In the genomic region with DNA sequence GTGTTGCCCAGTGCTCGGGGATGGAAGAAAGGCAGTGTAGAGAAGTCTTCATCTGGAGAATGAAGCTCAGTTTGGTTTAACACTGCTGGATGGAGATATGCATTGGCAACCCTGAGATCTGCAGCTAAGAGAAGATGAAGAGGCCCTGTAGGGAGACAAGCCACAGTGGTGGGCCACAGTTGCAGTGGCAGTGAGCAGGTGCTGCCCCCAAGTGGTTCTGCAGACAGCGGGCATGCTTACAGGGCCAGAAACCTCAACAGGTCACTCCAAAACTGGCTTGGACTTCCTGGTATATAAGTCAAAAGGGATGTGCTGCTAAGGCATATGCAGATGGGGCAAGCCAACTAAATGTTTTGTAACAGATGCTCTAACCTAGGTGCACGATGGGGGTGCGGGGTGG, we compare ENCODE assay signal across 9 mouse cellular contexts. TPM values are rescaled to one million over a fixed set of nuclear protein-coding genes. Genes with fewer than 3 reads are reported as not detected.
DNase-seq lines count a peak whose midpoint lies in the region; ATAC-seq and TF ChIP-seq lines count a peak whose summit lies in the region.
"Had no signal": no experiment of that assay in that cellular context is flagged by ENCODE, and none has a peak within 500 bp of the region (broad histone marks: within the 10 kb centered on the region; RNA-seq: fewer than 3 reads in every experiment).

No protein-coding gene starts in this region.

- H3K36me3 ChIP-seq in heart, embryonic 11.5 days (ENCODE audit: control insufficient read depth, insufficient read depth, low read length) = no peaks in the 10 kb centered on the region
- H3K36me3 ChIP-seq in kidney, embryonic 15.5 days = no peaks in the 10 kb centered on the region

- CTCF ChIA-PET in Patski (lab: Charles Lee) = interaction anchor here (0.7 to 2.0 kb wide), 8 partner anchors 19 to 544 kb away, joined by 3 to 4 read pairs (median 3); no protein-coding TSS in a partner anchor

- DNase-seq in CD4-positive helper T cell, adult 2 months (ENCODE audit: low read depth, low spot score) = peak; percentile 24
- no peak for DNase-seq in Patski (ENCODE audit: low read depth, low spot score)
- DNase-seq in embryo, embryonic 10.5 days (ENCODE audit: low spot score) = peak; percentile 66
- DNase-seq in right cerebral cortex, postnatal 4 days = peak; percentile 49

- TF ChIP-seq CTCF in Patski (IDR thresholded peaks at IDR 0.05) = peak; percentile 96

- no peak overlapping the region for H3K4me3 ChIP-seq in heart, embryonic 11.5 days (ENCODE audit: low read depth, low read length)
- H3K4me3 ChIP-seq in kidney, embryonic 15.5 days (replicated peaks) = no peak overlapping the region

- H3K27me3 ChIP-seq in Patski = no peaks in the 10 kb centered on the region
- no peaks in the 10 kb centered on the region for H3K27me3 ChIP-seq in heart, embryonic 11.5 days (ENCODE audit: control insufficient read depth, insufficient read depth, low read length)
- no peaks in the 10 kb centered on the region for H3K27me3 ChIP-seq in kidney, embryonic 15.5 days

- POLR2A ChIA-PET in Patski (lab: Charles Lee) = no interaction called here

- H3K27ac ChIP-seq in heart, embryonic 11.5 days (ENCODE audit: low read depth, low read length) = no peak overlapping the region
- no peak overlapping the region for H3K27ac ChIP-seq in kidney, embryonic 15.5 days
- H3K27ac ChIP-seq: macrophage had no signal

- WGBS in heart, embryonic 11.5 days (ENCODE audit: insufficient replicate concordance) = 52% methylated on average over 4 of the region's 4 CpGs
- 53% methylated on average over 4 of the region's 4 CpGs for WGBS in kidney, embryonic 15.5 days

- ATAC-seq in Patski = peak; percentile 57
- 0 out of 2 replicates have a peak, but pooled peaks have one; percentile 72 for ATAC-seq in heart, embryonic 11.5 days (replicated peaks; ENCODE audit: insufficient number of reproducible peaks, low FRiP score, low TSS enrichment)
- ATAC-seq in kidney, embryonic 15.5 days (replicated peaks; ENCODE audit: low FRiP score) = 0 out of 2 replicates have a peak, but pooled peaks have one; percentile 74
- ATAC-seq in megakaryocyte, adult 5-6 weeks (ENCODE audit: poor library complexity, severe bottlenecking) = peak; percentile 53; the same call in 1 of the 2 replicates
- no peak for ATAC-seq in monocyte, adult 5-6 weeks (replicated peaks; ENCODE audit: insufficient number of reproducible peaks, low FRiP score, low TSS enrichment, poor library complexity, severe bottlenecking)

- H3K9ac ChIP-seq in heart, embryonic 11.5 days (ENCODE audit: low read depth, low read length) = no peak overlapping the region
- H3K9ac ChIP-seq in kidney, embryonic 15.5 days = no peak overlapping the region

- no peaks in the 10 kb centered on the region for H3K4me1 ChIP-seq in heart, embryonic 11.5 days (ENCODE audit: control insufficient read depth, insufficient read depth, low read length)
- no peaks in the 10 kb centered on the region for H3K4me1 ChIP-seq in kidney, embryonic 15.5 days

- no peak overlapping the region for H3K4me2 ChIP-seq in heart, embryonic 11.5 days
- no peak overlapping the region for H3K4me2 ChIP-seq in kidney, embryonic 15.5 days

- no peaks in the 10 kb centered on the region for H3K9me3 ChIP-seq in heart, embryonic 11.5 days (replicated peaks; ENCODE audit: control insufficient read depth, low read length)
- H3K9me3 ChIP-seq in kidney, embryonic 15.5 days (replicated peaks) = no peaks in the 10 kb centered on the region

- in situ Hi-C loops in Patski (cut with MboI; ENCODE audit: low pct_unique_long_range_greater_than_20kb) = no loop called here

RNA-seq across cellular contexts. Expression of a gene that starts 30.3 kb away (rescaled TPM):
- polyA plus RNA-seq in Patski (2021) = not detected
- not detected in 2 replicates for polyA plus RNA-seq in heart, embryonic 11.5 days (2014; fragmentation: Nextera tagmentation; extraction: Ambion mirVana)
- not detected in 2 replicates for polyA plus RNA-seq in kidney, embryonic 15.5 days (2015; fragmentation: Nextera tagmentation; extraction: Ambion mirVana)
- 4.5 and 12.4 TPM in 2 replicates for total RNA-seq in megakaryocyte, adult 5-6 weeks (2015)
- total RNA-seq in megakaryocyte, adult 5-6 weeks (2017) = 13.4 and 13.8 TPM in 2 replicates
- 80.5 to 188 TPM (median 81.5 TPM) in 3 replicates for total RNA-seq in monocyte, adult 5-6 weeks (2017)
- polyA plus RNA-seq: macrophage had no signal
